In genomic region chr1:34793304-34794300, GRCm38 (mm10) we compare ENCODE assay signal across 10 mouse cellular contexts. TPM values are rescaled to one million over a fixed set of nuclear protein-coding genes. Genes with fewer than 3 reads are reported as not detected.
DNase-seq lines count a peak whose midpoint lies in the region; ATAC-seq lines count a peak whose summit lies in the region.
"Had no signal": no experiment of that assay in that cellular context is flagged by ENCODE, and none has a peak within 500 bp of the region (broad histone marks: within the 10 kb centered on the region; RNA-seq: fewer than 3 reads in every experiment).

No protein-coding gene starts in this region.

- no peak for DNase-seq in kidney, adult 8-10 months
- peak; percentile 59 for DNase-seq in R1 (ENCODE audit: low read depth, low spot score)
- peak; percentile 76 for DNase-seq in embryonic facial prominence, embryonic 14.5 days (ENCODE audit: low spot score)
- DNase-seq in midbrain, embryonic 14.5 days, result peak; percentile 86
- DNase-seq in gastrocnemius, postnatal 4 days (ENCODE audit: low spot score in 2 of 2), result no peak
- DNase-seq in thymus, postnatal 4 days, result no peak
- DNase-seq: gastrocnemius, postnatal 36 days; thymus, adult 18-20 months had no signal

- H3K4me2 ChIP-seq in kidney, embryonic 14.5 days (replicated peaks; ENCODE audit: low read depth, low read length), result no peak overlapping the region
- H3K4me2 ChIP-seq in embryonic facial prominence, embryonic 14.5 days (ENCODE audit: low read depth, low read length), result no peak overlapping the region
- no peak overlapping the region for H3K4me2 ChIP-seq in midbrain, embryonic 14.5 days (ENCODE audit: low read length)

- H3K36me3 ChIP-seq in kidney, embryonic 14.5 days (ENCODE audit: control insufficient read depth, insufficient read depth, low read length), result no peaks in the 10 kb centered on the region
- no peaks in the 10 kb centered on the region for H3K36me3 ChIP-seq in embryonic facial prominence, embryonic 14.5 days (ENCODE audit: control insufficient read depth, insufficient read depth, low read length)
- no peaks in the 10 kb centered on the region for H3K36me3 ChIP-seq in midbrain, embryonic 14.5 days (ENCODE audit: control insufficient read depth, insufficient read depth, low read length)

- H3K9ac ChIP-seq in kidney, embryonic 14.5 days (ENCODE audit: low read depth, low read length), result no peak overlapping the region
- H3K9ac ChIP-seq in embryonic facial prominence, embryonic 14.5 days (ENCODE audit: low read depth, low read length), result no peak overlapping the region
- no peak overlapping the region for H3K9ac ChIP-seq in midbrain, embryonic 14.5 days (replicated peaks; ENCODE audit: low read length)

- no peak overlapping the region for H3K27ac ChIP-seq in kidney, embryonic 14.5 days (ENCODE audit: low read depth, low read length)
- H3K27ac ChIP-seq in embryonic facial prominence, embryonic 14.5 days (replicated peaks; ENCODE audit: low read depth, low read length), result no peak overlapping the region
- 0 out of 2 replicates have a peak overlapping the region, but pooled peaks have one; percentile 17 for H3K27ac ChIP-seq in midbrain, embryonic 14.5 days (replicated peaks; ENCODE audit: low read depth, low read length)

- no peaks in the 10 kb centered on the region for H3K9me3 ChIP-seq in kidney, embryonic 14.5 days (ENCODE audit: control insufficient read depth, low read length)
- no peaks in the 10 kb centered on the region for H3K9me3 ChIP-seq in embryonic facial prominence, embryonic 14.5 days (ENCODE audit: control insufficient read depth, low read length)
- H3K9me3 ChIP-seq in midbrain, embryonic 14.5 days (ENCODE audit: control insufficient read depth, low read length), result no peaks in the 10 kb centered on the region

- no peaks in the 10 kb centered on the region for H3K4me1 ChIP-seq in kidney, embryonic 14.5 days (ENCODE audit: control insufficient read depth, insufficient read depth, low read length)
- H3K4me1 ChIP-seq in embryonic facial prominence, embryonic 14.5 days (ENCODE audit: control insufficient read depth, insufficient read depth, low read length), result no peaks in the 10 kb centered on the region
- peaks cover 6% of the 10 kb centered on the region for H3K4me1 ChIP-seq in midbrain, embryonic 14.5 days (ENCODE audit: control insufficient read depth, insufficient read depth, low read length)

- WGBS in kidney, embryonic 14.5 days, result 73% methylated on average over 18 of the region's 19 CpGs
- WGBS in embryonic facial prominence, embryonic 14.5 days, result 59% methylated on average over 19 of the region's 19 CpGs
- 75% methylated on average over 19 of the region's 19 CpGs for WGBS in midbrain, embryonic 14.5 days

- H3K4me3 ChIP-seq in kidney, embryonic 14.5 days (ENCODE audit: low read length), result no peak overlapping the region
- H3K4me3 ChIP-seq in embryonic facial prominence, embryonic 14.5 days (ENCODE audit: low read depth, low read length), result no peak overlapping the region
- no peak overlapping the region for H3K4me3 ChIP-seq in midbrain, embryonic 14.5 days (replicated peaks; ENCODE audit: low read depth, low read length)

- H3K27me3 ChIP-seq in kidney, embryonic 14.5 days (ENCODE audit: control insufficient read depth, insufficient read depth, low read length), result no peaks in the 10 kb centered on the region
- no peaks in the 10 kb centered on the region for H3K27me3 ChIP-seq in embryonic facial prominence, embryonic 14.5 days (replicated peaks; ENCODE audit: control insufficient read depth, insufficient read depth, low read length)
- no peaks in the 10 kb centered on the region for H3K27me3 ChIP-seq in midbrain, embryonic 14.5 days (ENCODE audit: control insufficient read depth, insufficient read depth, low read length)

- peak; percentile 39; the same call in 1 of the 2 replicates for ATAC-seq in kidney, embryonic 14.5 days (ENCODE audit: low FRiP score, low TSS enrichment)
- peak; percentile 53; the same call in 1 of the 2 replicates for ATAC-seq in embryonic facial prominence, embryonic 14.5 days (ENCODE audit: low read depth)
- ATAC-seq in midbrain, embryonic 14.5 days (ENCODE audit: low FRiP score, low TSS enrichment), result peak; percentile 46; the same call in 1 of the 2 replicates
- no peak for ATAC-seq in cerebellum, adult (ENCODE audit: insufficient number of reproducible peaks, low FRiP score, low TSS enrichment)

RNA-seq across cellular contexts. Expression of gene Fam168b, which starts 49.3 kb away (rescaled TPM):
- polyA plus RNA-seq in kidney, embryonic 14.5 days (2014; fragmentation: Nextera tagmentation; extraction: Ambion mirVana), result 39.8 and 68.8 TPM in 2 replicates
- 68.1 and 75.1 TPM in 2 replicates for polyA plus RNA-seq in embryonic facial prominence, embryonic 14.5 days (2014; fragmentation: Nextera tagmentation; extraction: Ambion mirVana)
- polyA plus RNA-seq in midbrain, embryonic 14.5 days (2014; fragmentation: Nextera tagmentation; extraction: Ambion mirVana), result 116 and 131 TPM in 2 replicates
- 10 to 100 TPM; 76.4 to 78.6 TPM for total RNA-seq in gastrocnemius, postnatal 4 days (2021)

RNA-seq across cellular contexts. Expression of gene Plekhb2, which starts 56.2 kb away (rescaled TPM):
- 18.7 and 36.0 TPM in 2 replicates for polyA plus RNA-seq in kidney, embryonic 14.5 days (2014; fragmentation: Nextera tagmentation; extraction: Ambion mirVana)
- polyA plus RNA-seq in embryonic facial prominence, embryonic 14.5 days (2014; fragmentation: Nextera tagmentation; extraction: Ambion mirVana), result 18.3 and 18.6 TPM in 2 replicates
- 61.8 and 67.2 TPM in 2 replicates for polyA plus RNA-seq in midbrain, embryonic 14.5 days (2014; fragmentation: Nextera tagmentation; extraction: Ambion mirVana)
- total RNA-seq in gastrocnemius, postnatal 4 days (2021), result 10 to 100 TPM; 12.7 to 15.3 TPM

Comparison
In these comparisons a context has a peak if more than half of its experiments do, and no peak if none do; other contexts are left out.
1. DNase-seq: peak in R1 (single experiment), embryonic facial prominence, embryonic 14.5 days (single experiment) and midbrain, embryonic 14.5 days (single experiment); none in kidney, adult 8-10 months (0 of 2), gastrocnemius, postnatal 4 days (0 of 2) and thymus, postnatal 4 days (single experiment).